Mouse (Mus musculus): ENCODE measurements around the gene Hoxa10.

GRCm38 (mm10) chr6:52190410-52190809, 50.2 kb downstream of the Hoxa10 start:
- TF ChIP-seq CTCF (IDR thresholded peaks at IDR 0.05; ENCODE audit: low read depth) = no peak
- no peak for TF ChIP-seq EP300 (IDR thresholded peaks at IDR 0.05; ENCODE audit: low read depth)

All from heart, postnatal 0 days (tissue).